Mouse (Mus musculus): ENCODE results near the gene Rab5b. TPM values are rescaled to one million over a fixed set of nuclear protein-coding genes. Genes with fewer than 3 reads are reported as not detected.

The Rab5b gene
- polyA plus RNA-seq, 1 experiment from 2014 or later: 71.6 TPM

- under 1% methylated on average over 22 of the region's 22 CpGs for WGBS
- DNase-seq (ENCODE audit: low spot score): no peak
- H3K27me3 ChIP-seq (ENCODE audit: control insufficient read depth, insufficient read depth, low read length): no peaks in the 10 kb centered on the region
These were observed 563 bp downstream of the Rab5b start for GRCm38 (mm10) chr10:128695411-128695991.

GRCm38 (mm10) chr10:128674469-128675008, 21.5 kb downstream of the Rab5b start:
- WGBS: 3% methylated on average over 9 of the region's 9 CpGs
- no peaks in the 10 kb centered on the region for H3K36me3 ChIP-seq (replicated peaks; ENCODE audit: control insufficient read depth, insufficient read depth, low read depth, low read length)
- no peaks in the 10 kb centered on the region for H3K27me3 ChIP-seq (ENCODE audit: control insufficient read depth, insufficient read depth, low read length)
- no peaks in the 10 kb centered on the region for H3K9me3 ChIP-seq (replicated peaks; ENCODE audit: control insufficient read depth, low read length)
- H3K4me3 ChIP-seq (ENCODE audit: low read depth, low read length): peak overlapping the region; percentile 58
- H3K27ac ChIP-seq (replicated peaks; ENCODE audit: low read depth, low read length): no peak overlapping the region
- ATAC-seq (replicated peaks; ENCODE audit: insufficient number of reproducible peaks, low FRiP score, low TSS enrichment, low read depth) (no peak), DNase-seq (ENCODE audit: low spot score) (peak; percentile 71)
- peak overlapping the region; percentile 89 for H3K4me2 ChIP-seq (ENCODE audit: low read depth, low read length)
- no peaks in the 10 kb centered on the region for H3K4me1 ChIP-seq (ENCODE audit: control insufficient read depth, insufficient read depth, low read length)
- peak overlapping the region; percentile 64; the same call in 1 of the 2 replicates for H3K9ac ChIP-seq (replicated peaks; ENCODE audit: low read length)

More at GRCm38 (mm10) chr10:128695411-128695991, 563 bp downstream of the Rab5b start:
- Histone ChIP-seq H3K9me3 (replicated peaks; ENCODE audit: control insufficient read depth, low read length) (no peaks in the 10 kb centered on the region), H3K9ac (replicated peaks; ENCODE audit: low read length) (peak overlapping the region; percentile 90), H3K4me2 (ENCODE audit: low read depth, low read length) (peak overlapping the region; percentile 62), H3K27ac (replicated peaks; ENCODE audit: low read depth, low read length) (peak overlapping the region; percentile 91), H3K4me1 (ENCODE audit: control insufficient read depth, insufficient read depth, low read length) (no peaks in the 10 kb centered on the region), H3K4me3 (ENCODE audit: low read depth, low read length) (peak overlapping the region; percentile 69), H3K36me3 (replicated peaks; ENCODE audit: control insufficient read depth, insufficient read depth, low read depth, low read length) (no peaks in the 10 kb centered on the region)
- no peak for ATAC-seq (replicated peaks; ENCODE audit: insufficient number of reproducible peaks, low FRiP score, low TSS enrichment, low read depth)

GRCm38 (mm10) chr10:128673763-128674468, 22.1 kb downstream of the Rab5b start, which contains the start of gene Suox:
Gene Suox, minus strand, starts transcription at chr10:128674073.
- H3K4me2 ChIP-seq (ENCODE audit: low read depth, low read length): peak within 1 kb of the TSS; percentile 89
- H3K27ac ChIP-seq (replicated peaks; ENCODE audit: low read depth, low read length): peak within 1 kb of the TSS; percentile 22; the same call in 1 of the 2 replicates
- H3K36me3 ChIP-seq (replicated peaks; ENCODE audit: control insufficient read depth, insufficient read depth, low read depth, low read length): no peaks in the 10 kb centered on the region
- H3K4me1 ChIP-seq (ENCODE audit: control insufficient read depth, insufficient read depth, low read length): no peaks in the 10 kb centered on the region
- DNase-seq (ENCODE audit: low spot score) (peak; percentile 92), ATAC-seq (replicated peaks; ENCODE audit: insufficient number of reproducible peaks, low FRiP score, low TSS enrichment, low read depth) (peak; percentile 91)
- no peaks in the 10 kb centered on the region for H3K9me3 ChIP-seq (replicated peaks; ENCODE audit: control insufficient read depth, low read length)
- H3K9ac ChIP-seq (replicated peaks; ENCODE audit: low read length): peak within 1 kb of the TSS; percentile 64
- WGBS: 1% methylated on average over 60 of the region's 60 CpGs
- H3K4me3 ChIP-seq (ENCODE audit: low read depth, low read length): peak within 1 kb of the TSS; percentile 58
- no peaks in the 10 kb centered on the region for H3K27me3 ChIP-seq (ENCODE audit: control insufficient read depth, insufficient read depth, low read length)

GRCm38 (mm10) chr10:128671148-128671547, 24.9 kb downstream of the Rab5b start:
- no peak overlapping the region for H3K9ac ChIP-seq (replicated peaks; ENCODE audit: low read length)
- H3K27me3 ChIP-seq (ENCODE audit: control insufficient read depth, insufficient read depth, low read length): no peaks in the 10 kb centered on the region
- no peak overlapping the region for H3K4me3 ChIP-seq (ENCODE audit: low read depth, low read length)
- H3K4me2 ChIP-seq (ENCODE audit: low read depth, low read length): no peak overlapping the region
- H3K9me3 ChIP-seq (replicated peaks; ENCODE audit: control insufficient read depth, low read length): no peaks in the 10 kb centered on the region
- ATAC-seq (replicated peaks; ENCODE audit: insufficient number of reproducible peaks, low FRiP score, low TSS enrichment, low read depth) (no peak), DNase-seq (ENCODE audit: low spot score) (no peak)
- WGBS: 90% methylated on average over 9 of the region's 9 CpGs
- H3K27ac ChIP-seq (replicated peaks; ENCODE audit: low read depth, low read length): no peak overlapping the region
- no peaks in the 10 kb centered on the region; the same call in 1 of the 2 replicates for H3K4me1 ChIP-seq (ENCODE audit: control insufficient read depth, insufficient read depth, low read length)
- H3K36me3 ChIP-seq (replicated peaks; ENCODE audit: control insufficient read depth, insufficient read depth, low read depth, low read length): no peaks in the 10 kb centered on the region

GRCm38 (mm10) chr10:128668790-128669672, 27.0 kb downstream of the Rab5b start:
- H3K9me3 ChIP-seq (replicated peaks; ENCODE audit: control insufficient read depth, low read length): no peaks in the 10 kb centered on the region
- under 1% methylated on average over 37 of the region's 42 CpGs for WGBS
- peak overlapping the region; percentile 81 for H3K4me2 ChIP-seq (ENCODE audit: low read depth, low read length)
- no peaks in the 10 kb centered on the region for H3K27me3 ChIP-seq (ENCODE audit: control insufficient read depth, insufficient read depth, low read length)
- no peaks in the 10 kb centered on the region for H3K36me3 ChIP-seq (replicated peaks; ENCODE audit: control insufficient read depth, insufficient read depth, low read depth, low read length)
- ATAC-seq (replicated peaks; ENCODE audit: insufficient number of reproducible peaks, low FRiP score, low TSS enrichment, low read depth) (peak; percentile 27; the same call in 1 of the 2 replicates), DNase-seq (ENCODE audit: low spot score) (peak; percentile 82)
- H3K27ac ChIP-seq (replicated peaks; ENCODE audit: low read depth, low read length): peak overlapping the region; percentile 47; the same call in 1 of the 2 replicates
- H3K4me3 ChIP-seq (ENCODE audit: low read depth, low read length): peak overlapping the region; percentile 80
- H3K9ac ChIP-seq (replicated peaks; ENCODE audit: low read length): peak overlapping the region; percentile 79
- H3K4me1 ChIP-seq (ENCODE audit: control insufficient read depth, insufficient read depth, low read length): no peaks in the 10 kb centered on the region; the same call in 1 of the 2 replicates

GRCm38 (mm10) chr10:128665806-128666205, 30.3 kb downstream of the Rab5b start:
- Histone ChIP-seq H3K27me3 (ENCODE audit: control insufficient read depth, insufficient read depth, low read length) (no peaks in the 10 kb centered on the region), H3K27ac (replicated peaks; ENCODE audit: low read depth, low read length) (no peak overlapping the region), H3K9ac (replicated peaks; ENCODE audit: low read length) (no peak overlapping the region), H3K4me3 (ENCODE audit: low read depth, low read length) (no peak overlapping the region), H3K9me3 (replicated peaks; ENCODE audit: control insufficient read depth, low read length) (no peaks in the 10 kb centered on the region), H3K4me2 (ENCODE audit: low read depth, low read length) (no peak overlapping the region), H3K36me3 (replicated peaks; ENCODE audit: control insufficient read depth, insufficient read depth, low read depth, low read length) (no peaks in the 10 kb centered on the region), H3K4me1 (ENCODE audit: control insufficient read depth, insufficient read depth, low read length) (no peaks in the 10 kb centered on the region; the same call in 1 of the 2 replicates)
- WGBS: 94% methylated on average over 2 of the region's 2 CpGs
- no peak for DNase-seq (ENCODE audit: low spot score)
- ATAC-seq (replicated peaks; ENCODE audit: insufficient number of reproducible peaks, low FRiP score, low TSS enrichment, low read depth): no peak

GRCm38 (mm10) chr10:128665307-128665706, 30.8 kb downstream of the Rab5b start:
- 79% methylated on average over 3 of the region's 3 CpGs for WGBS
- no peak overlapping the region for H3K4me3 ChIP-seq (ENCODE audit: low read depth, low read length)
- H3K4me1 ChIP-seq (ENCODE audit: control insufficient read depth, insufficient read depth, low read length): no peaks in the 10 kb centered on the region; the same call in 1 of the 2 replicates
- H3K36me3 ChIP-seq (replicated peaks; ENCODE audit: control insufficient read depth, insufficient read depth, low read depth, low read length): no peaks in the 10 kb centered on the region
- ATAC-seq (replicated peaks; ENCODE audit: insufficient number of reproducible peaks, low FRiP score, low TSS enrichment, low read depth) (no peak), DNase-seq (ENCODE audit: low spot score) (no peak)
- no peak overlapping the region for H3K9ac ChIP-seq (replicated peaks; ENCODE audit: low read length)
- no peaks in the 10 kb centered on the region for H3K27me3 ChIP-seq (ENCODE audit: control insufficient read depth, insufficient read depth, low read length)
- H3K27ac ChIP-seq (replicated peaks; ENCODE audit: low read depth, low read length): no peak overlapping the region
- no peak overlapping the region for H3K4me2 ChIP-seq (ENCODE audit: low read depth, low read length)
- H3K9me3 ChIP-seq (replicated peaks; ENCODE audit: control insufficient read depth, low read length): no peaks in the 10 kb centered on the region

All from embryonic facial prominence, embryonic 11.5 days (tissue).